Mouse (Mus musculus) testis, adult 2 months (tissue): ENCODE results near the gene Lin52.

Source experiments
- CTCF ChIP-seq: fragments of 200-500 bp; IDR thresholded peaks from 2 replicates; pipeline ENCODE4 v1.5.1; 2012; ENCODE audit warnings: low read depth, mild to moderate bottlenecking, inconsistent platforms, low read length, moderate library complexity; ENCODE audit not compliant: control insufficient read depth, insufficient read depth, insufficient replicate concordance
- POLR2A ChIP-seq: fragments of 200-500 bp; IDR thresholded peaks from 2 replicates; pipeline ENCODE4 v1.6.1; 2012; ENCODE audit warnings: low read depth, mild to moderate bottlenecking, inconsistent platforms, low read length, moderate library complexity; ENCODE audit not compliant: control insufficient read depth

DNA sequence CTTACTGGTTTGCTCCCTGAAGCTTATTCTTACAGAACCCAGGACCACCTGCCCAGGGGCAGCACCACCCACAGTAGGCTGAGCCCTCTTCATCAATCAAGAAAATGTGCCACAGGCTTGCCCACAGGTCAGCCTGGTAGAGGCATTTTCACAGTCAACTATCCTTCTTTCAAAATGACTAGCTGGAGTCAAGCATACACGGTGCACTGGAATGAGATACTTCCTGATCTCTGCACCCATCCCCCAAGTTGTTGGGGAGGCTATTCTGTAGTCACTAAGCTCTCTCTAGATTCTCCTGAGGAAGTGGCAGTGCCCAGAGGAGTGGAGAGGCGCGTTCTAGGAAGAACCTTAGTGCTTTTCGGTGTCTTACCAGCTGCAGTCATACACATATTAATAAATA, 64.3 kb downstream of the Lin52 start:
- TF ChIP-seq CTCF = no peak
- no peak for TF ChIP-seq POLR2A
